Mouse (Mus musculus): Measurements from ENCODE around the gene Smoc1.

DNA sequence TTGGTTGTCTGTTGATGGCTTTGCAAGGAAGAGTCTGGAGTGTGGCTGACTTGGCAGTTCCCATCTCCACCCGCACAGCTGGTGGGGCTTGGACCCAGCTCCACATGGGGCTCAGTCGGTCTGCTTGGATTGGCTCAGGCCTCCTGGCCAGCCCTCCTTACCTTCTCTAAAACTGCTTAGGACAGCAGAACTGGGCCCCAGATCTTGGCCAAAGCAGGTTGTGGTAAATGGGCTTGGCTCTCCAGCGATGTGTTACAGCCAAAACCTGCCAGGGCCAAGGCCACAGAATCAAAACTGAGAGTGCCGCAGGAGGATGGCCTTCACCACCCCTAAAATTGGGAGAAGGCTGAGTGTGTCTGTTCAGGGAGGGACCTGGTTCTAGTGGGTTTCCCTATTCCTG, 147.3 kb downstream of the Smoc1 start:
- TF ChIP-seq CTCF (IDR thresholded peaks at IDR 0.05; ENCODE audit: extremely low read depth, insufficient read length, insufficient replicate concordance, low read depth, low read length) = no peak
- no peak for TF ChIP-seq POLR2A (IDR thresholded peaks at IDR 0.05; ENCODE audit: low read depth, low read length)
